Comparison of ENCODE assay signal across 30 mouse cellular contexts in genomic region chr10:53178561-53178960, GRCm38 (mm10).
A peak's percentile ranks its signal among the peaks of the same experiment; 100 is the strongest.
DNase-seq lines count a peak whose midpoint lies in the region; ATAC-seq and TF ChIP-seq lines count a peak whose summit lies in the region.
"Had no signal": no experiment of that assay in that cellular context is flagged by ENCODE, and none has a peak within 500 bp of the region (broad histone marks: within the 10 kb centered on the region; RNA-seq: fewer than 3 reads in every experiment).

No protein-coding gene starts in this region.

- H3K4me2 ChIP-seq in heart, embryonic 14.5 days (ENCODE audit: low read length): no peak overlapping the region
- no peak overlapping the region for H3K4me2 ChIP-seq in embryonic facial prominence, embryonic 14.5 days (ENCODE audit: low read depth, low read length)
- H3K4me2 ChIP-seq: embryonic facial prominence, embryonic 15.5 days; forebrain, embryonic 12.5 days; hindbrain, embryonic 12.5 days; intestine, embryonic 15.5 days; limb, embryonic 15.5 days; liver, embryonic 13.5 days; midbrain, embryonic 12.5 days had no signal

- H3K79me2 ChIP-seq in heart, adult 2 months (replicated peaks; ENCODE audit: control insufficient read depth, insufficient read depth, low read length): no peaks in the 10 kb centered on the region

- WGBS in heart, adult 2 months: 46% methylated on average over 6 of the region's 6 CpGs
- 63% methylated on average over 6 of the region's 6 CpGs for WGBS in heart, embryonic 14.5 days
- WGBS in embryonic facial prominence, embryonic 14.5 days: 39% methylated on average over 6 of the region's 6 CpGs

- no peak for TF ChIP-seq CTCF in heart, adult 2 months (IDR thresholded peaks at IDR 0.05)

- no peak for DNase-seq in heart, adult 2 months
- DNase-seq in heart, postnatal 25 days (ENCODE audit: low spot score): no peak
- no peak for DNase-seq in heart, adult 9 months (ENCODE audit: low spot score in 2 of 2)
- DNase-seq in embryonic facial prominence, embryonic 14.5 days (ENCODE audit: low spot score): peak; percentile 40
- DNase-seq in retina, embryonic 14.5 days (ENCODE audit: low spot score): peak; percentile 45
- no peak for DNase-seq in cerebellum, postnatal 4 days (ENCODE audit: low spot score in 2 of 2)
- DNase-seq: cerebellum, adult 18-20 months; cerebellum, postnatal 14 days; forebrain, postnatal 0 days; gastrocnemius, postnatal 10 days; liver, embryonic 13.5 days; lung, adult 18-20 months; lung, postnatal 4 days; right cerebral cortex, adult 18-20 months; spleen, adult 18-20 months; thymus, postnatal 14 days had no signal

- peak overlapping the region; percentile 90 for H3K27ac ChIP-seq in heart, adult 2 months
- peak overlapping the region; percentile 82 to 89 for H3K27ac ChIP-seq in heart, embryonic 14.5 days (replicated peaks in 1 of 2; ENCODE audit: control insufficient read depth in 1 of 2, insufficient read depth in 1 of 2, low read depth in 2 of 2, low read length in 2 of 2)
- no peak overlapping the region for H3K27ac ChIP-seq in embryonic facial prominence, embryonic 14.5 days (replicated peaks; ENCODE audit: low read depth, low read length)
- H3K27ac ChIP-seq: embryonic facial prominence, embryonic 15.5 days; forebrain, embryonic 12.5 days; hindbrain, embryonic 12.5 days; hindbrain, postnatal 0 days; intestine, embryonic 15.5 days; layer of hippocampus, adult 2 months; left cerebral cortex, adult 2 months; limb, embryonic 15.5 days; liver, embryonic 13.5 days; midbrain, embryonic 12.5 days had no signal

- peaks cover 4% of the 10 kb centered on the region for H3K4me1 ChIP-seq in heart, adult 2 months (ENCODE audit: control insufficient read depth, insufficient read depth, low read length)
- H3K4me1 ChIP-seq in heart, embryonic 14.5 days (ENCODE audit: control insufficient read depth in 2 of 2, insufficient read depth in 2 of 2, low read length in 2 of 2): peaks cover 23 to 47% of the 10 kb centered on the region in 2 experiments
- peaks cover 16% of the 10 kb centered on the region; the same call in 1 of the 2 replicates for H3K4me1 ChIP-seq in embryonic facial prominence, embryonic 14.5 days (ENCODE audit: control insufficient read depth, insufficient read depth, low read length)
- H3K4me1 ChIP-seq: forebrain, embryonic 12.5 days; hindbrain, embryonic 12.5 days had no signal

- H3K36me3 ChIP-seq in heart, adult 2 months (ENCODE audit: control insufficient read depth, insufficient read depth, low read length): peaks cover 8% of the 10 kb centered on the region; the same call in 1 of the 2 replicates
- H3K36me3 ChIP-seq in heart, embryonic 14.5 days (ENCODE audit: control insufficient read depth, insufficient read depth, low read length): no peaks in the 10 kb centered on the region
- no peaks in the 10 kb centered on the region for H3K36me3 ChIP-seq in embryonic facial prominence, embryonic 14.5 days (ENCODE audit: control insufficient read depth, insufficient read depth, low read length)
- H3K36me3 ChIP-seq: embryonic facial prominence, embryonic 15.5 days; forebrain, embryonic 12.5 days; hindbrain, embryonic 12.5 days; intestine, embryonic 15.5 days; limb, embryonic 15.5 days; liver, embryonic 13.5 days; midbrain, embryonic 12.5 days had no signal

- intact Hi-C loops in heart, adult 2 months (cut with DNase I): loop anchor here (1.0 to 5.0 kb wide), 2 partner anchors 129 to 146 kb away; no protein-coding TSS in a partner anchor
- intact Hi-C loops in heart, postnatal 25 days (cut with DNase I): loop anchor here (5.0 kb wide), 1 partner anchor 159 kb away; the partner anchor contains the start of gene Pln

- no peaks in the 10 kb centered on the region for H3K9me3 ChIP-seq in heart, embryonic 14.5 days (ENCODE audit: control insufficient read depth, low read length)
- H3K9me3 ChIP-seq in embryonic facial prominence, embryonic 14.5 days (ENCODE audit: control insufficient read depth, low read length): no peaks in the 10 kb centered on the region
- H3K9me3 ChIP-seq: embryonic facial prominence, embryonic 15.5 days; forebrain, embryonic 12.5 days; hindbrain, embryonic 12.5 days; intestine, embryonic 15.5 days; limb, embryonic 15.5 days; liver, embryonic 13.5 days; megakaryocyte, embryonic 14.5 days; midbrain, embryonic 12.5 days had no signal

- no peak for ATAC-seq in heart, embryonic 14.5 days (ENCODE audit: insufficient number of reproducible peaks, insufficient read depth, low FRiP score, low read depth)
- no peak for ATAC-seq in embryonic facial prominence, embryonic 14.5 days (ENCODE audit: low read depth)
- ATAC-seq: CD4-positive, CD25-positive, alpha-beta regulatory T cell, adult 4 months; forebrain, postnatal 0 days; hindbrain, postnatal 0 days; intestine, embryonic 15.5 days; lung, postnatal 0 days had no signal

- TF ChIP-seq POLR2A in heart, adult 2 months (IDR thresholded peaks at IDR 0.05; ENCODE audit: insufficient read depth, low read depth, low read length): no peak

- no peak for TF ChIP-seq EP300 in heart, adult 2 months (IDR thresholded peaks at IDR 0.05; ENCODE audit: insufficient read depth, low read depth, low read length)

- H3K4me3 ChIP-seq in heart, adult 2 months: no peak overlapping the region
- H3K4me3 ChIP-seq in heart, embryonic 14.5 days (ENCODE audit: control insufficient read depth in 1 of 2, insufficient read depth in 1 of 2, low read depth in 1 of 2, low read length in 2 of 2): no peak overlapping the region
- H3K4me3 ChIP-seq in embryonic facial prominence, embryonic 14.5 days (ENCODE audit: low read depth, low read length): no peak overlapping the region
- H3K4me3 ChIP-seq: embryonic facial prominence, embryonic 15.5 days; forebrain, embryonic 12.5 days; hindbrain, embryonic 12.5 days; intestine, embryonic 15.5 days; layer of hippocampus, adult 2 months; left cerebral cortex, adult 2 months; limb, embryonic 15.5 days; liver, embryonic 13.5 days; megakaryocyte, embryonic 14.5 days; midbrain, embryonic 12.5 days; myocyte had no signal

- no peaks in the 10 kb centered on the region for H3K27me3 ChIP-seq in heart, adult 2 months (ENCODE audit: control insufficient read depth, insufficient read depth, low read length)
- no peaks in the 10 kb centered on the region for H3K27me3 ChIP-seq in heart, embryonic 14.5 days (ENCODE audit: control insufficient read depth, insufficient read depth, low read length)
- H3K27me3 ChIP-seq in embryonic facial prominence, embryonic 14.5 days (replicated peaks; ENCODE audit: control insufficient read depth, insufficient read depth, low read length): no peaks in the 10 kb centered on the region
- H3K27me3 ChIP-seq: embryonic facial prominence, embryonic 15.5 days; forebrain, embryonic 12.5 days; hindbrain, embryonic 12.5 days; intestine, embryonic 15.5 days; limb, embryonic 15.5 days; liver, embryonic 13.5 days; megakaryocyte, embryonic 14.5 days; midbrain, embryonic 12.5 days had no signal

- H3K9ac ChIP-seq in heart, adult 2 months (ENCODE audit: low read depth, low read length): peak overlapping the region; percentile 34; the same call in 1 of the 2 replicates
- no peak overlapping the region; the same call in 1 of the 2 replicates for H3K9ac ChIP-seq in heart, embryonic 14.5 days (ENCODE audit: low read length)
- no peak overlapping the region for H3K9ac ChIP-seq in embryonic facial prominence, embryonic 14.5 days (ENCODE audit: low read depth, low read length)
- H3K9ac ChIP-seq: embryonic facial prominence, embryonic 15.5 days; forebrain, embryonic 12.5 days; forebrain, postnatal 0 days; hindbrain, embryonic 12.5 days; intestine, embryonic 15.5 days; limb, embryonic 15.5 days; liver, embryonic 13.5 days; midbrain, embryonic 12.5 days had no signal

Comparison
In these comparisons a context has a peak if more than half of its experiments do, and no peak if none do; other contexts are left out.
1. DNase-seq: peak in embryonic facial prominence, embryonic 14.5 days (single experiment) and retina, embryonic 14.5 days (single experiment); none in heart, adult 2 months (0 of 2), heart, postnatal 25 days (single experiment), heart, adult 9 months (0 of 2) and cerebellum, postnatal 4 days (0 of 2).